Mouse (Mus musculus): ENCODE data around the gene Pdia5.

Gene Pdia5

DNA sequence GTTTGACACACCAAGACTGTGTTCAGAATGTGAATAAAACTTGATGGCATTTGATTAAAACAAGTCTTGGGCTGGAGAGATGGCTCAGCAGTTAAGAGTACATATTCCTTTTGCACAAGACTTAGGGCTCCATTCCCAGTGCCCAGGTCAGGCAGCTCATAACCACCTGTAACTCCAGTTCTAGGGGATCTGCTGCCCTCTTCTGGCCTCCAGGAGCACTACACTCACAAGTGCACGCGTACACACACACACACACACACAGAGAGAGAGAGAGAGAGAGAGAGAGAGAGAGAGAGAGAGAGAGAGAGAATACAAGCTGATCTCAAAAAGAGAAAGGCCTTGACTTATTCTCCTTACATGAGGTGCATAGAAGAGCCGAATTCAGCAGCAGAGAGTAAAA lies 9.7 kb upstream of the Pdia5 start:
- TF ChIP-seq GATA4 (IDR thresholded peaks at IDR 0.05; ENCODE audit: insufficient replicate concordance, low read length): no peak

DNA sequence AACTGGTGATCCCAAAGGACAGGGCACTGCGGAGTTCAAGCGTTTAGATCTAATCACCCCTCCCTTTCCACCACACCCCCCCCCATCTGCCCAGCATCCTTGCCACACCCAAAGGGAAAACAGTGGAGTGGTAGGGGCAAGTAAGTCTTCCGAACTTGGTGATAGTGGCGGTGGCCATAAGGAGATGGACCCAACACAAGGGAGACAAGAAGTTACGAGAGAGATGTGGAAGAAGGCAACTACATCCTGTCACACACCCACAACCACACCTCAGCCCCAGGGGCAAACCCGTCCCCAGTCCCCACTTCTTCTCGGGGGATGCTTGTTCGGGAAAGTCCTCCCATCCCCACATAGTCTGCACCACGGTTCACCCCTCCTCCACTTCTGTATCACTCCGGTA lies 880 bp downstream of the Pdia5 start:
- TF ChIP-seq GATA4 (IDR thresholded peaks at IDR 0.05; ENCODE audit: insufficient replicate concordance, low read length): no peak

- no peak for TF ChIP-seq GATA4 (IDR thresholded peaks at IDR 0.05; ENCODE audit: insufficient replicate concordance, low read length)
Observed at GRCm38 (mm10) chr16:35489066-35489718, 1.5 kb downstream of the Pdia5 start.

DNA sequence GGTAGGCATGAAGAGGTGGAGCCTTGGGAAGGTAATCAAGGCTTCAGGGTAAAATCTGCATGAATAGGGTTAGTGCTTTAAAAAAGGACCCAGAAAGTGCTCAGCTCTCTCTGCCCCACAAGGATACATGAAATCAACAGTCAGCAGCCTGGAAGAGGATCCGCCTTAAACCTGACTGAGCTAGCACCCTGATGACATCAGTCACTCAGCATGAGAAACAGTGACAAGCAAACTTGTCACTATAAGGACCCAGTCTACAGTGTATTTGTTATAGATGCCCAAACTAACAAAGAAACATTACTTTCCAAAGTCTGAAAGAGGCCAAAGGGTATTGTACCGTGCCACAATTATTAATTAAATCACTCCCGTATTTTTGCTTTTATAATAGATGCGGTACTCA lies 2.9 kb downstream of the Pdia5 start:
- no peak for TF ChIP-seq GATA4 (IDR thresholded peaks at IDR 0.05; ENCODE audit: insufficient replicate concordance, low read length)

DNA sequence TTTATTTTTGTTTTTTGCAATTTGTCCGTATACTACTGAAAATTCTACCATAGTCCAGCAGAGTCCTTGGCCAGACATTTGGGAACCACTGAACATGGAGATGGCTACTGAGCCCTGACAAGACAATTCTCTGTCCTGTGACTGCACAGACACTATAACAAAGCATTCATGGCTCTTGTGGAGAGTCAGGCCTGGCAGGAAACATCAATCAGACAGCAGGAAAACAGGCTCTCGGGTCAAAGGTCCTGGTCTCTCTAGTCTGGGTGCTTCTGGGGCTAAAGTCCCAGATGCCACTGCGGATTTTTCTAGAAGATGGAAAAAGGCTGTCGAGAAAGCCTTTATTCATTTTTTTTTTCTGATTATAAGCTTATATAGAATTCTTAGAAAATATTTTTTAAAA lies 3.6 kb downstream of the Pdia5 start:
- TF ChIP-seq GATA4 (IDR thresholded peaks at IDR 0.05; ENCODE audit: insufficient replicate concordance, low read length): no peak

GRCm38 (mm10) chr16:35485711-35486110 lies 5.0 kb downstream of the Pdia5 start:
- TF ChIP-seq GATA4 (IDR thresholded peaks at IDR 0.05; ENCODE audit: insufficient replicate concordance, low read length): no peak

DNA sequence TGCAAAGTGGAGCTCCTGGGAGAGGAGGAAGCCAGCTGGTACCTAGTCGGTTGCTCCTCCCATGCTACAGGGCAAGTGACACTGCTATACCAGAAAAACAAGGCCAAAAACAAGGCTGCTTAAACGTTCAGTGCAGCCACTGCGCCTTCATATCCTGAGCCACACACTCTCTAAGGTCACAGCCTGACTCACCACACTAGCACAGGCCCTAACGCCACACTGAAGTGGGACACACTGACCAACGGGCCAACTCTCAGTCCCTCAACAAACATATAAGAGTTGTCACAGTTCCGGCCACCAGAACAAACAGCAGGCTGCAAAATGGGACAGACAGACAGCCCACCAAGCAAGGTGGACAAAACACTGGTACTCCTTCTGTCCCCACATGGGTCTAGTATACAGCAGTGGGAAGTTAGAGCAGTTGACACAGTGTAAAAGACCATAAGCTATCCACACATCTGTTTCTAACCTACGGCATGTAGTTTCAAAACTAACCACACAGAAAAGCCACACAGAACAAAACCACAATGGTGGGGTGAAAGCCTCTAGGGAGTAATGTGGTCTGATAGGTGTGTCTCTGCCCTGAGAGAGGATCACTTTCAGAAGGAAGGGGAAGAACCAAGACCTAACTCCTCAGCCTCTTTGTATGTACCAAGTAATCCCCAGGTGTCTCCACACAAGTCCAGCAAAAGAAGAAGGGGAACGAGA lies 6.0 kb downstream of the Pdia5 start:
- no peak for TF ChIP-seq GATA4 (IDR thresholded peaks at IDR 0.05; ENCODE audit: insufficient replicate concordance, low read length)

GRCm38 (mm10) chr16:35484105-35484504 lies 6.6 kb downstream of the Pdia5 start:
- TF ChIP-seq GATA4 (IDR thresholded peaks at IDR 0.05; ENCODE audit: insufficient replicate concordance, low read length): no peak

GRCm38 (mm10) chr16:35479301-35479700 lies 11.4 kb downstream of the Pdia5 start:
- TF ChIP-seq GATA4 (IDR thresholded peaks at IDR 0.05; ENCODE audit: insufficient replicate concordance, low read length): no peak

- TF ChIP-seq GATA4 (IDR thresholded peaks at IDR 0.05; ENCODE audit: insufficient replicate concordance, low read length): no peak
Observed at GRCm38 (mm10) chr16:35477273-35477672, 13.4 kb downstream of the Pdia5 start.

DNA sequence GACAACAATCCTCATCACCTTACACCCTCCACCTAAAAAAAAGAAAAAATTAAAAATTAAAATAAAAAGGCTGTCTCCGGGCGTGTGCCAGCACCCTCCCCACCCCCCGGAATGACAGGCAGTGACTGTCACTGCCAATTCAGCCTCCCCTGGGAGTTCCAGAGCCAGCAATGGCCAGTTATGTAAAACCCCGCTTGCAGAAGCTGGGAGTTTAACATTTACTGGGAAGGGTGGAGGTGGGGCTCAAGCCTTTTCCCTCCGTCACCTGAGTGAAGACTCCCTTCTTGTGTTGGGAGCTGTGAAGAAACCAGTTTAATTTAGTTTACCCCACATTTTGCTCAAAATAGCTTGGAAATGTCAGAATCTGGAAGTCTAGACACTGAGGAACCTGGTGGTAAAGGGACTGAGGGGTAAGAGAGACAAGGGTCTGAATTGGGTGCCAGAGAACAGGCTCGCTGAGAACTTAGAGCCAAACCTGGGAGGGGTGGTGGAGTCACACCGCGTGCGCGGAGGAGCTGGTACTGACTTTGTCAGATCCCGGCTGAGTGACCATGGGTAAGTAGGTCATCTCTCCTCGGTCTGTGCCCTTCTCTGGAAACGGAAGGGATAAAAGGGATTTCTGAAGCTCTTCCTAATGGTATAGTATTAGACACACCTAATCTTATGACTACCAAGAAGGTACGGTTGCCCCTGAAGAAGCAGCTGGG lies 18.0 kb downstream of the Pdia5 start:
- no peak for TF ChIP-seq GATA4 (IDR thresholded peaks at IDR 0.05; ENCODE audit: insufficient replicate concordance, low read length)

GRCm38 (mm10) chr16:35471841-35472568 lies 18.7 kb downstream of the Pdia5 start:
- TF ChIP-seq GATA4 (IDR thresholded peaks at IDR 0.05; ENCODE audit: insufficient replicate concordance, low read length): no peak

DNA sequence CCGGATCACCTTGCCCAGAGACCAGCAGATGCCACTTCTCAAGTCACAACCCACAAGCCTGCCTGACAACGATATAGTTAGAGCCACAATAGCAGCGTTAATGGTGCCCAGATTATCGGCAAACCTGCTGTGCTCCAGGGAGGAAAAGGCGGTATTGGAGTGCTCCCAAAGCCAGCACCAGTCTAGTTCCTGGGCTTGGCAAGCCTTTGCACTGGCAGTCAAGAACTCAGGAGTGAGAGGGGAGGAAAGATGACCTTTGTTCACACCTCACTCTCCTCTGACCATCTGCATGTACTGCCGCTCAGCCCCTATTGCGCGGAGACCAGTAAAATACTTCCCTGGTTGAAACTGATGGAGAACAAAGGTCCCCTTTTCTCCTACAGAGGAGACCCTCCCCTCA lies 19.7 kb downstream of the Pdia5 start:
- no peak for TF ChIP-seq GATA4 (IDR thresholded peaks at IDR 0.05; ENCODE audit: insufficient replicate concordance, low read length)

GRCm38 (mm10) chr16:35470096-35470495 lies 20.6 kb downstream of the Pdia5 start:
- TF ChIP-seq GATA4 (IDR thresholded peaks at IDR 0.05; ENCODE audit: insufficient replicate concordance, low read length): no peak

GRCm38 (mm10) chr16:35469016-35469415 lies 21.7 kb downstream of the Pdia5 start:
- no peak for TF ChIP-seq GATA4 (IDR thresholded peaks at IDR 0.05; ENCODE audit: insufficient replicate concordance, low read length)

All from liver, adult (tissue).